Mouse (Mus musculus) ES-Bruce4 (cell line): Measurements from ENCODE around the gene Gm5751. TPM values are rescaled to one million over a fixed set of nuclear protein-coding genes. Genes with fewer than 3 reads are reported as not detected.

ENCODE experiments used
- H3K27ac ChIP-seq: 2 replicates; pipeline ENCODE4 v1.5.1; 2012; ENCODE audit warnings: low read length, inconsistent platforms; ENCODE audit not compliant: insufficient read depth
- H3K27me3 ChIP-seq: 2 replicates; pipeline ENCODE4 v1.6.1; 2012; ENCODE audit warnings: mild to moderate bottlenecking, low read length, inconsistent platforms; ENCODE audit not compliant: control insufficient read depth, poor library complexity, insufficient read depth, severe bottlenecking
- H3K36me3 ChIP-seq: 2 replicates; pipeline ENCODE4 v1.6.1; 2012; ENCODE audit warnings: inconsistent platforms, mild to moderate bottlenecking, low read length, moderate library complexity; ENCODE audit not compliant: control insufficient read depth, poor library complexity, insufficient read depth, severe bottlenecking
- H3K4me1 ChIP-seq: one replicate; pipeline ENCODE4 v1.8.1; 2011; ENCODE audit warnings: low read length; ENCODE audit not compliant: control insufficient read depth, insufficient read depth
- H3K4me3 ChIP-seq: 2 replicates; pipeline ENCODE4 v1.5.1; 2011; ENCODE audit warnings: low read depth, mild to moderate bottlenecking, low read length
- H3K9ac ChIP-seq: 2 replicates; pipeline ENCODE4 v1.6.1; 2012; ENCODE audit warnings: low read depth, mild to moderate bottlenecking, inconsistent platforms; ENCODE audit not compliant: poor library complexity, severe bottlenecking
- H3K9me3 ChIP-seq: replicated peaks from 2 replicates; pipeline ENCODE4 v1.6.1; 2012; ENCODE audit warnings: mild to moderate bottlenecking, low read length, inconsistent platforms; ENCODE audit not compliant: control insufficient read depth, poor library complexity, insufficient read depth, severe bottlenecking
- CTCF ChIP-seq: IDR thresholded peaks from one replicate; pipeline ENCODE4 v1.8.1; 2011; ENCODE audit warnings: low read depth, low read length
- EP300 ChIP-seq: IDR thresholded peaks from 2 replicates; pipeline ENCODE4 v1.6.1; 2011; ENCODE audit warnings: low read depth, low read length; ENCODE audit not compliant: insufficient read depth
- POLR2A ChIP-seq: IDR thresholded peaks from one replicate; pipeline ENCODE4 v1.8.1; 2011; ENCODE audit warnings: low read length; ENCODE audit not compliant: insufficient read depth
- polyA plus RNA-seq: library from polyadenylated mRNA; stranded (reverse); fragments of >200 nt; gene quantifications from 2 replicates; pipeline ENCODE4 v1.2.4, GENCODE M21; 2011; ENCODE audit warnings: low read depth; ENCODE audit not compliant: missing spikeins, insufficient read depth, insufficient read length

Gm5751 gene
- polyA plus RNA-seq, 1 experiment = not detected

- H3K4me3 ChIP-seq = no peak overlapping the region
- no peaks in the 10 kb centered on the region for H3K4me1 ChIP-seq
- no peak overlapping the region for H3K9ac ChIP-seq
- no peak overlapping the region for H3K27ac ChIP-seq
- no peaks in the 10 kb centered on the region for H3K36me3 ChIP-seq
- no peaks in the 10 kb centered on the region for H3K9me3 ChIP-seq
- no peak for TF ChIP-seq CTCF
- peaks cover 6% of the 10 kb centered on the region for H3K27me3 ChIP-seq
Measured at GRCm38 (mm10) chrX:8891975-8892342, 17.9 kb downstream of the Gm5751 start.

- Histone ChIP-seq H3K27ac (no peak within 1 kb of the TSS), H3K9me3 (no peaks in the 10 kb centered on the region), H3K4me1 (no peaks in the 10 kb centered on the region), H3K36me3 (no peaks in the 10 kb centered on the region), H3K9ac (peak within 1 kb of the TSS; percentile 76), H3K27me3 (peaks cover 6% of the 10 kb centered on the region), H3K4me3 (peak within 1 kb of the TSS; percentile 75)
- TF ChIP-seq POLR2A (no peak), EP300 (no peak), CTCF (no peak)
Measured at GRCm38 (mm10) chrX:8892343-8893155, 18.5 kb downstream of the Gm5751 start, which contains the start of gene B630019K06Rik. TSS of gene B630019K06Rik (plus strand) at chrX:8892382.

DNA sequence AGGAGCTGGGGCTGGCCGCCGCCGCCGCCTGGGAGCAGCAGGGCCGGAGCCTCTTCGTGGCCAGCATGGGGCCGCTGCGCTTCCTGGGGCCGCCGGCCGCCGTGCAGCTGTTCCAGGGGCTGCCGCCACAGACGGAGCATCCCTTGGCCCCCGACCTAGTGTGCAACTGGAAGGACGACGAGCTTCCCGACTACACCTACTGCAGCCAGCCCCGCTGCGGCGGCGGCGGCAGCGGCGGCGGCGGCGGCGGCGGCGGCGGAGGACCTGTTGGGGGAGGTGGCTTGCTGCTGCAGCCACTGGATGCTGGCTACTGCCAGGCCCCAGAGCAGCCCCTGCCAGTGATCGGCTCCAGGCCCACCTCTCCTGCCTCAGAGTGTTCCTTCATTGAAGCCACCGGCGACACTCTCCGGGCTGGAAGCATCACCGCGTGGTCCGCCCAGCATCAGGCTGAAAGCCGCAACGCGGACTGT, 19.2 kb downstream of the Gm5751 start:
- Histone ChIP-seq H3K27ac (no peak overlapping the region), H3K36me3 (no peaks in the 10 kb centered on the region)
- no peak for TF ChIP-seq POLR2A
- TF ChIP-seq EP300 = no peak
- no peak for TF ChIP-seq CTCF

DNA sequence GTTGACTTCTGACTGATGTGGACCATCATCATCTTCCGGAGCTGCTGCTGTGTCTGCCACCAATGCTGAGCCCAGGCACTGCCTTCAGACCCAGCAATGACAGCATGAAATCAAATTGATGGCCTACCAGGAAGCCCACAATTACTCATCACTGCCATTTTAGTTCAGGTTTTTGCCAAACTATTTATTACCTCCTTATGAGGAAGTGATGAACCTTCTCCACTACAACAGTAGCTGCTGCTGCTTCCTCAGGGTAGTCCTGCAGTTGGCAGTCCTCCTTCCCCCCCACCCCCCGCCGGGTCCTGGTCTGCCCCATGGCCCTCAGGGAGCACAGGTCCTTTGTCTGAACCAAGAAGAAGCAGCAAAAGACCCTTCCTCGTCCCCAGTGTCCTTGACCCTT, 26.8 kb downstream of the Gm5751 start:
- Histone ChIP-seq H3K4me3 (no peak overlapping the region), H3K36me3 (no peaks in the 10 kb centered on the region), H3K27me3 (no peaks in the 10 kb centered on the region), H3K27ac (no peak overlapping the region), H3K9me3 (no peaks in the 10 kb centered on the region), H3K9ac (no peak overlapping the region), H3K4me1 (no peaks in the 10 kb centered on the region)
- TF ChIP-seq CTCF (no peak), POLR2A (no peak), EP300 (no peak)

More for the DNA sequence above, 19.2 kb downstream of the Gm5751 start:
- Histone ChIP-seq H3K27me3 (peaks cover 6% of the 10 kb centered on the region), H3K4me3 (peak overlapping the region; percentile 75), H3K9me3 (no peaks in the 10 kb centered on the region), H3K4me1 (no peaks in the 10 kb centered on the region), H3K9ac (peak overlapping the region; percentile 76)

DNA sequence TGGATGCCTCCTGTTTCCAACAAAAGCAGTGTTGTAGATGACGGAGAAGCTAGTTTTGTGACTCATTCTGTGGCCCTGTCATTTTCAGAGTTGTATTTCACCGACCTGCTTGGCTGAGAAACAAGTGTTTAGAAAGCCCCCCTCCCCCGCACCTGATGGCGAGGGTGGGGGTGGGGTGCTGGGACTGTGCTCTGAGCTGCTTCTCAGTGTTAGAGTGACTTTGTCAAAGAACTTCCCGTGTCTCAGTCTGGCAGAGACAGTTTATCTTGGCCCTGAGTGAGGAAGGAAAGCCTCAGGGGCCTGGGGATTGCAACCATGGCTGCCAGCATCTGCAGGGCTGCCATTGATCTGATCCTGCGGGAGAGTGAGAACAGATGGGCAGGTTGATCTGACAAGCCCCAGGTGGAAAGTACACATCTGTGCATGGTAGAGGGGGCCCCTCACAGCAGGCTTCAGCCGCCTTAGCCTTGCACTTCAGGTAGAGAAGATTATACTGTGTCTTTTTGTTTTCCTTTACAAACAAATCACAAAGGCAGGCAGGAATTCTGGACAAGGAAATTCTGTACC, 27.9 kb downstream of the Gm5751 start:
- Histone ChIP-seq H3K4me3 (no peak overlapping the region), H3K9ac (no peak overlapping the region), H3K36me3 (no peaks in the 10 kb centered on the region), H3K27ac (no peak overlapping the region), H3K9me3 (no peaks in the 10 kb centered on the region), H3K4me1 (no peaks in the 10 kb centered on the region), H3K27me3 (no peaks in the 10 kb centered on the region)
- no peak for TF ChIP-seq EP300
- no peak for TF ChIP-seq CTCF
- no peak for TF ChIP-seq POLR2A

- H3K36me3 ChIP-seq = no peaks in the 10 kb centered on the region
- no peaks in the 10 kb centered on the region for H3K9me3 ChIP-seq
- no peaks in the 10 kb centered on the region for H3K4me1 ChIP-seq
- no peak overlapping the region for H3K27ac ChIP-seq
- TF ChIP-seq CTCF = no peak
- no peak for TF ChIP-seq POLR2A
- no peak for TF ChIP-seq EP300
- no peaks in the 10 kb centered on the region for H3K27me3 ChIP-seq
- no peak overlapping the region for H3K9ac ChIP-seq
- no peak overlapping the region for H3K4me3 ChIP-seq
Measured at GRCm38 (mm10) chrX:8921080-8921479, 47.0 kb downstream of the Gm5751 start.
